Mouse (Mus musculus): Measurements from ENCODE around the gene Mtrex. TPM values are rescaled to one million over a fixed set of nuclear protein-coding genes. Genes with fewer than 3 reads are reported as not detected.

The Mtrex gene
- polyA plus RNA-seq, 1 experiment from 2014 or later, result 54.6 TPM

DNA sequence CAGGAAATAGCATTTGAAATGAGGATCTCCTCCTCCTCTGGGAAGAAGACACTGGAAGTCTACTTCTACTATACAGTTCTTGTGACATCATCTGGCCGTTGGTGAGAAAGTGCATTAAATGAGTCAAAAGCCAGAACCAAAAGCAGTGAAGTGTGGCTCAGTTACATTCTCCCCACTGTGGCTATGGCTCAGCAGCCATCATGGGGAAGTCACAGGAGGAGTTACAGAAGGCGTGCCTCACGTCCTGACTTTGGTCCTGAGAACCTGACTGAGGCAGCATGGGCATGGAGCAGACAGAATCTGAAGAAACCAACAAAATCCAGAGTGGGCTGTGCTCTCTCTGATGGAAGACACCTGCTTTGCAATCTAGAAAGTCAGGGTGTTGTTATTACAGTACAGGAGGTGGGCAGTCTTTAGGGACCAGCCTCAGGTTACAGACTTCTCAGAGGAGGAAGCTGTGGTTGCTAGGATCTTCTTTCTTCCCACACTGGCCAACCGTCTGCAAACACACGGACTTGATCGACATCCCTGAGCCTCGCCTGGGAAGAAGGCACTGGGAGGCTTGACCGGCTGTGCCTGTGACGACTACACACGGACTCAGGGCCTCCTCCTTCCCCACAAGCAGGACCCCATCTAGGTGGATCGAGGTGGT, 57.0 kb downstream of the Mtrex start:
- no peak for DNase-seq (ENCODE audit: low spot score)

DNA sequence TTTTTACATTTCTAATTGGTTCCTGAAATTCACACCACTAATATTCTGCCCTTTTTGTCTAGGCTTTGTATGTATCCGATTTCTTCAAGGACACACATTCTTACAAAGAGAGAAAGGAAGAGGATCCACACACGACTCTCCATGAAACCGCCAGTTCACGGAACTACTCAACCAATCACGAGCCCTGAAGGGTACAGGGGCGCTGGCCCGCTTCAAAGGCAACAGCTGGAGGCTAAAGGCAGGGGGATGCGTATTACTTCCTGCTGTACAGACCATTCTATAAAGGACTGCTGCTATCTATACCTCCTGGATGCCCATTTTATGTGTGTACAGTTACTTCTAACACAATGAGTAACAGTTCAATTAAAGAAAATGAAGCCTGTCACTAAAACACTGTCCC, 59.8 kb downstream of the Mtrex start:
- DNase-seq (ENCODE audit: low spot score), result no peak

DNA sequence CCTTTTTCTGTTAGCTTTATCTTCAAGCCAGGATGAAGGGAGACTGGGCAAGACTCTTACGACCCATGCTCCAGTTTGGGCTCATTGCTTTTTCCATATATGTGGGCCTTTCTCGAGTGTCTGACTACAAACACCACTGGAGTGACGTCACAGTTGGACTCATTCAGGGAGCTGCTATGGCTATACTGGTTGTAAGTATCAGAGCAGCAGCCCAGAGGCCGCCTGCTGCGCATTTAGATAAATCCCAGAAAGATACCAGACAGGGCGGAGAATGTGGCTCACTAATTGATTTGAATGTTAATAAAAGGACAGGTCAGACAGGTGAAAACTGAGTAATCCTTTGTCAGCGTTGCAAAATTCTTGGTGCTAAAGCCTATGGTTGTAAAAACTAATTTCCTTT, 60.4 kb downstream of the Mtrex start:
- no peak for DNase-seq (ENCODE audit: low spot score)

DNA sequence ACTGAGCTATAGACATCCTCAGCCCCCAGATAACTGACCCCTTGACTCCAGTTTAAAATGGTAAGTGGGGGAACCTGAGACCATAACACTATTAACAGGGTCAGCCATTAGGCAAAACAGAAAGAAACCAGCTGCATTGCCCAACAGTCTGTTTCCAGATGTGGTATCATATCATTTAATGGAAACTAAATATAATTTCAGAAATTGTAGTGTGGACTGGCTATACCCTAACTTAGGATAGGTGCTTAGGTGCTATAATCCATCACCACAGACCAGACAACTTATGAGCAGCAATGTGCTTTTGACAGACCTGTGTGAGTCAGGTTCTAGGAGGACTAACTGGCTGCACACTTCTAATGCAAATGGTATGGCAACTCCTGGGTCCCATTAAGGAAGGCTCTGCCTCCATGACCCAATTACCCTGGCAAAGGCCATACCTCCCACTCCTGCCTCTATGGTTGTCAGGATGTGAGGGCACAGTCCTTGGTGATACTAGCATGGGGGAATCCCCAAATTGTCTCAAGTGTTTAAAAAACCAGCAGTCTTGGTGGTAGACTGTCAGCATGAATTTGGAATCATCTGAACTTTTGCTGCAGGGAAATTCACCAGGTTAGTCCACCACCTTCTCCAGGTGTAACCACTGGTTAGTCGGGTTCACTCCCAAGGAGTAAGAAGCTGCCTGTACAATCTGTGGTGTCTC, 64.1 kb downstream of the Mtrex start:
- DNase-seq (ENCODE audit: low spot score), result no peak

DNA sequence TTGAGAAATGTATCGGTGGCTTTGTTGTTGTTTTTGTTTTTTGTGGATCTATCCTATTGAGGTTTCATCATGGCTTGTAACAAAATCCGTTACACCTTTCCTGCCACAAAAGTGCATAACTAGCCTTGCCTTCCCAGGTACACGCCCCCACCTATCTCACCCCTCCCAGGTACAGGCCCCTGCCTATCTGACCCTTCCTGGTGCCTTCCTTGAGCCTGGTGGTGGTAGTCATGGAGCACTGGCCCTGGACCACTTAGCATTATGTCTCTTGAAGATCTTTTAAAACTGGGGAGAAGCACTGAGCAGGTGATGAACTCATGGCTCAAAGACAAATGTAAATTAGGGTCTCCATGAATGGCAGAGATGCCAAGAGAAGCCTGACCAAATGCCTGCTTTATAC, 64.9 kb downstream of the Mtrex start:
- no peak for DNase-seq (ENCODE audit: low spot score)

DNA sequence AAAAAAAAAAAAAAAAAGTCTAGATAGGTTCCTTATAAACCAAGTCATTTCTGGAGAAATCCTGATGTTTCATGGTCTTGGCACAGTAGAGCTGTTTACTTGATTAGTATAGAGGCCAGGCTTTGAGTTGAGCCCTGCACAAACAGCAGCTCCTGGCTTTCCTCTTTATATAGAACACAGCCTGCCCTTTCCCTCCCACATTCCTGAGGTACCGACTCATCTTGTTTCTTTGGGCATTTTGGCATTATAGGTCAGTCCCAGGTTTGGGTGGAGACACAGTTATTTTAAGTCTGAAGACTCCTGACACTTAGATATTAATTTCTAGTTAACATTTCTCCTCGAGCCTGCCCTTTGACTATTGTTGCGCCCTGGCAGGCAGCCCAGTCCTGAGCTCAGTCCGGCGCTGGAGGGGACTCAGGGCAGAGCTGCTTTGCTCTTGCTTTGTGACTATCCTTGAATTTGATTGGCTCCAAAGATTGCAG, 65.3 kb downstream of the Mtrex start:
- DNase-seq (ENCODE audit: low spot score), result no peak

DNA sequence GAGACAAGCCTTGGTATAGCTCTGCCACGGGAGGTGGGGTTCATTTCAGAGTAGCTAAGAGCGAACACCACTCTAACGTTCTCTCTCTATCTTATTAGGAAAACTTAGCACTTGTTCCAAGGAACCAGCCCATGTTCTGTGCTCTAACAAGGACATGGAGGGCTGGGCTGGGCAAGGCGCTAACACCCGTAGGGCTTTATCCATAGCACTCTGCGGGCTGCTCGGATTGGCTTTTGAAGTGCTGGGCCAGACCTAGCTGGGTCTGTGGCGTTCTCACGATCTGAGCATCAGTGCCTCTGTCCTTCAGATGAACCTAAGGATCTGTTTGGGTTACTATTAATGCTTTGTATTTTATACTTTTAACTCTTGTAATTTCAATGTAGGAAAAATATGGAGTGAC, 66.3 kb downstream of the Mtrex start:
- no peak for DNase-seq (ENCODE audit: low spot score)

DNA sequence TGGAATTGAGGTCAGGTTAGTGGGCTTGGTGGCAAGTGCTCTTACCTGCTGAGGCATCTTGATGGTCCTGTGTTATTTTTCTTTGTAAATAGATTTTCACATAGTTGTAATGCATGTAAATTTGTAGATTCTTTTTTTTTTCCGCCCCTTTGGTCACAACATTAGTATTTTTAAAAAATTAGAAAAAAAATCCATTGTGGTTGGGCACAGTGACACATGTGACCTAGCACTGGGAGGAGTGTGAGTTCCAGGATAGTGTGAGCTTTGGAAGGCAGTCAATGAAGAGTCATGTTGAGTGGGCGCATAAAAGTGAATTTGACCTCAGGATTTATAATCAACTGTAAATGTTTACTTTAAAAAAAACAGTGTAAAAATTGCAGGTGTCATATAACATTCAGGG, 66.8 kb downstream of the Mtrex start:
- DNase-seq (ENCODE audit: low spot score), result no peak

DNA sequence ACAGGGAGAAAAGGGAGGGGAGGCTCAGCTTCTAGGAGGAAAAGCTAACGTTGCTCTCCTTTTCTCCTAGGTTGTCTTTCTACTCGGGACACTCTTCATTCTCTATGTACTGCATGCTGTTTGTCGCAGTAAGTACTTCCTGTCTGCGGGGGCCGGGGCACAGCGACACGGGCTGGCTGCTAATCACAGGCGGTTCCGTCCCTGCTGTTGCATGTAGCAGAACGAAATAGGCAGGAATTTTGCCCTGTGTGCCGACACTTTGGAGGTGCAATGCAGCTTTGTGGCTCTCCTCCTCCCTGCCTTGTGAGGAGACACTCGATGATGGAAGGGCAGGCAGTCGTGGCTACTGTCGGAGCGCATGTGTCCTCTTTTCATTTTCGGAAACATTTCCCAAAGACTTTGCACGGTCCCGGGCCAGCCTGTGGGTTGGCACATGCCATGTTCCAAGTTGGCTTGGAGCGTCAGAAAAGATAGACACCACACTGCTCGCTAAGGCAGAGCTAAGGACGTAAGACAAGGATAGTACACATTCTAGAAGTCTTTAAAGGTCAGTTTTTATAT, 67.5 kb downstream of the Mtrex start:
- DNase-seq (ENCODE audit: low spot score), result no peak

DNA sequence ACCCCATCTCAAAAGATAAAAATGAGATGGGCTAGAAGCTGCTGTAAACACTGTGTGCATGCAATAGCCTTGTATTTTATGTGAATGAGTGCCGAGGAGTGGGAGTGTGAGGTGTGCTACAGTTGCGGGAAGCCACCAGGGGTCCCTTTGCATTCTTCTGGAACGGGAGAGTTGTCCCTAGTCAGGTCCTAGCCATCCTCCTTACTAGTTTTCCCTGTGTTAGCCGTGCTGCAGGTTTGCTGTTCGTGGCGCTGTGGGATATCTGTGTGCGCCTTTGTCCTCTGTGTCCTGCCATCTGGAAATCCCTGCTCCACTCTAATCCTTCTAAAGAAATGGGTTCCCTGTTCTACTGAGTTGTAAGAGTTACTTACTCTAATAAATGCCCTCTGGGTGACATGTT, 69.3 kb downstream of the Mtrex start:
- DNase-seq (ENCODE audit: low spot score), result no peak

DNA sequence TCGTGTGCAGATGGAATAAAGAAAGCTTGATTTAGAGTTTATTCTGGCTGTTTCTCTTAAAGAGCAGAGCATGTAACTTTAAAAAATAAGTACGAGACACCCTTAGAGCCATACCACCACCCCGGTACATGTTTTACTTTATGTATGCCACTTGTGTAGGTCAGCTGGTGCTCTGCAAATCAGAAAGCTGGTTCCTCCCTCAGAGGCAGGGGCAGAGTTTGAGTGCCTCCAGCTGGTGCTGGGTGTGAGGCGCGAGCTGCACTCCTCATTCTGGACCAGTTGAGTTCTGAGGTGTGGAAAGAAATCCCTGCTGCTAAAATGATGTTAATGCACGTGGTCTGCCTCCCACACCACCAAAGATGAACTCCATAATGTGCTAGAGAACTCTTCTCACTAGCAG, 72.8 kb downstream of the Mtrex start:
- no peak for DNase-seq (ENCODE audit: low spot score)

DNA sequence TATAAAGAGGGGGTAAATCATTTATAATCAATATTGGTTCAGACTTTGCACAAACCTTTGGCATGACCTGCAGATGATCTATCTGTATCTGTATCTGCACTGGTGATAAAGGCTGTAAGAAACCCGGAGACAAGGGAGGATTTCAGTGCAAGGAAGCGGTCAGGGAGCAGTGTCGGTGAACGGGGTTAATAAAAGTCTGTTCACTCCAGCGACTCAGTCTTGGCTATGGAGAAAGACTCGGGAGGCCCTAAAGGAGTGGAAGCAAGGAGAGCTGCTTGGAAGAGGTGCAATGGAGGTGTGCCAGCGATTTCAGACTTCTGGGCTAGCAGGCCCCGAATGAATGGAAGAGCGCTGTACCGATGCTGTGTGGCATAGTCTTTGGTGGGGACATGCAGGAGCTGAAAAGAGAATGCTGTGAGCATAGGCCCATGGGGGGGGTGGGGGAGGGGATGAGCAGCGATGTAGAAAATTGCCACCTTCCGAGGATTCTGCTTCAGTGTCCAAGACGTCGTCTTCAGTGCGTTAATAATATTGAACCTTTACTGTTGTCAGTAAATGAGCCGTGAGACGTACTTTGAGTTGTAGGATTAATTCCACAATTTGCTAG, 73.4 kb downstream of the Mtrex start:
- no peak for DNase-seq (ENCODE audit: low spot score)

DNA sequence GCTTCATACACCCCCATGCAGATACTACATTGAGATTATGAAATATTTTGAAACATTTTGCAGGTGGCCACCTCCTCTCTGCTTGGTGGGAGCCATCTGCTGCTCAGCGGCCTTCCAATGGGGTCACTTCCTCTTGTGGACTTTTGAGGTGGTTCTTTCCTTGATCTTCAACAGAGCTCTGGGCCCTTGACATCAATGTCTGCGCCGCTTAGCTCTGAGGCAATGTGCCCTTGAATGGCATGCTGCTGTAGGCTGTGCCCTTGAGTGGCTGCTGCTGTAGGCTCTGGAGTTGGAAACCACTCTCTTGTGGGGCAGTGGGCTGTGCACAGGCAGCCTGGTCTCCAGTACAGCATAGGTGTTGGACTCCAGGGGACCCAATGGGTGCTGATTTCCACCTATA, 81.3 kb downstream of the Mtrex start:
- no peak for DNase-seq (ENCODE audit: low spot score)

DNA sequence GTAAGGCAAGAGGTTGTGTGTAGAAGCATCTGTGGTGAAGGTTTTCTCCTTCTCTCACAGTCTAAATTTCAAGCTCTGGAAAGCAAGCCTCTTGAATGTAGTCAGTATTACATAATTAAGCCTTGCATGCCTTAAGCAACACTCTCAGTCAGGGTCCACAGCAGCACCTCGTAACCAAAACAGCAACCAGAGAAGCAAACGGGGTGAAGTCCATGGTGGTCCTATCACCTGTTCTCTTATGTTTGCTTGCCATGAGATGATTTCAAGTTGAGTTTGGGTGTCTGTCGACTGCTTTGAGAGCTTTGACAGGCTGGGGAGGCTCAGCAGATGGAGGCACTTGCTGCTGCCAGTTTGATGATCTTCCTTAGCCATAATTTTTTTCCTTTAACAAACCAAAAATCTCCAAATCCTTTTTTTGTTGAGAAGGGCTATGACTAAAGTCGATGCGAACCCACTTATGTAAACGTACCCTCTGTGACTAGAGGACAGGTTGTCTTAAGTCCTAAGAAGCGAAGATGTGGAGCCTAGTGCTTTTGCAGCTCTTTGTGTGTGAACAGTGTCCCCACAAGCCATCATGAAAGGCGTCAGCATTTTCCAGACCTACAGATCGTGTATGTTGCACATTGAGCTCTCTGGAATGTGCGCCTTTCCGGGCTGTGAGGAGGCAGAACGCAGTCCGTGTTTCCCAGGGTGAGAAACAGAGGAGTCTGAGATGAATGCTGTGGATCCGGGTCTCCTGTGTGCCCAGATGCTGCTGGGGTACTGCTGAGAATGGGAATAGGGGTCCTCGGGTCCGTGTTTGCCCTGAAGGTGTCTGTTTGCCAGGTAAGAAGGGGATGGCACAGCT, 86.7 kb downstream of the Mtrex start:
- no peak for DNase-seq (ENCODE audit: low spot score)

DNA sequence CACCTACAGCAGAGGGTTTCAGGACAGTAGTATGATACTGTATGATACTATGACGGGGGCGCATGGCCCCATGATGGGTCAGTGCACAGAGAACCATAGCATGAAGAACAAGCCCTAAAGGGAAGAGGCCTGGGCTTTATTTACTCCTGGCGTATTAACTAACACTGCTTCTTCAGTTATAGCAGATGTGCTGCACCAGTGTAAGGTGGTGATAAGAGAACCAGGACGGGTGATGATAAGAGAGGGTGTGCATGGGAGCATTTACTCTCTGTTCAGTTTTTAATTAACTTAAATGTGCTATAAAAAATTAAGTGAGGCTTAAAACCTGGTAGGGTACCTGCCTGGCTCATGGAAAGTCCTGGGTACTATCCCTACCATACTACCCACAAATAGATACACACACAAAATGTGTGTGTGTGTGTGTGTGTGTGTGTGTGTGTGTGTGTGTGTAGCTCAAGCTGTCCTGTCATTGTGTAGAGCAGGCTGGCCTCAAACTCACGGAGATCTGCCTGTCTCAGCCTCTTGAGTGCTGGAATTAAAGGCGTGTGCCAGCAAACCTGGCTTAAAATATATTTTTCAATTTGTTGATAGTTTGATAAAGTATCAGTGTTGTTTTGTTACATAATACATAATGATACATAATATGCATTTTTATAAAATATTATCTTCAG, 88.5 kb downstream of the Mtrex start:
- DNase-seq (ENCODE audit: low spot score), result no peak

DNA sequence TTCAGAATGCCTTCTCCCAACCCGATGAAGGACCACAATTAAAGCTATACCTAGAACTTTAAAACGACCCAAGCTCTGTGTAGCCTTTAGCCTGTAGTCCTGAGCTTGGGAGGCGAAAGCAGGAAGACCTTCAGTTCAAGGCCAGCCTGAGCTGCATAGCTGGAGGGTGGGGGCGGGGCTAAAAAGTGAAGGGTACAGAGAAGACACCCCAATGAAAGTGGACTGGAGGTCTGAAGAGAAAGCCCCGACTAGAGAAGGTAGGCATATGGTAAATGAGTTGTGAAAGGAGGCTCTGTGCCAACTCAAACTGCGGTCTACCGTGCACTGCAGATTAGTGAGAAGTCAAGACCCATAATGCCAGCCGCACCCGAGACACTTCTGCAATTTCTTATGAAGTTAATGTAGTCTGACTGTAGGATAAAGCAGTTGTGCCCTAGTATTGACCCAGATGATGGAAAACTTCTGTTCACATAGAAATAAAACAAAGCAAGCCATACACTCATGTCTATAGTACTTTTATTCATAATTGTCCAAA, 89.5 kb downstream of the Mtrex start:
- no peak for DNase-seq (ENCODE audit: low spot score)

DNA sequence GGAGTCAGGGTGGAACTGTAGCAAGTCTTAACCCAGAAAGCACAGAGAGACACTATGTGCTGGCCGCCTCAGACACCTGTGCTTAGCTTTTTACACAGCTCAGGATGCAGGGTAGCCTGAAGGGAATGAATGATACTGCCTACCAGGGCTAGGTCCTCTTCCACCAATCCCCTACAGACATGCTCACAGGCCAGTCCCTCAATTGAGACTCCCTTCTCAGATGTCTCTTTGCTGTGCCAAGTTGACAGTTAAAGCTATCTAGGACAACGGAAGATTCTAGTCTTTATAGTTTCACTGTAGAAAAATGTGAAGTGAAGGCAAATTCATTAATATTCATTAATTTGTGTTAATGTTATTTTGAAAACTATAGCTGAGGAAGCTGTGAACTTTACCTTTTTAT, 90.2 kb downstream of the Mtrex start:
- DNase-seq (ENCODE audit: low spot score), result no peak

DNA sequence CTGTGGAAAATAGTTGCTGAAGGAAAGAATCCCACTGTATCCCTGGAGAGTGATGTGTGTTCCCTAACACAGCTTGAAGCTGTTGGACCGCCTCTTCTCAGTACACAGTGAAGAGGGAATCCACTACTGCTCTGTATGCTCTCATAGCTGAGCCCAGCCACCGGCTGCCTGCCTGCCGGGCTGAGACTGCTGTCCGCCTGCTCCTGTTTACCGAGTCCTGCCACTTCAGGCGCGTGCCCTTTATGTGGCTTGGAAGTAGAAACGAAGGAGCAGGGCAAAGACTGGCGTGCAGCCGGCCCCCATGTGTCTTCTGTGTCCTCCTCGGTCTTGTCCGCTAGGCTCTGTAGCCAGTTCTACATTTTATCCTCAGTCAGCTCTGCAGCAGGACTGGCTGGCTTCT, 92.1 kb downstream of the Mtrex start:
- no peak for DNase-seq (ENCODE audit: low spot score)

DNA sequence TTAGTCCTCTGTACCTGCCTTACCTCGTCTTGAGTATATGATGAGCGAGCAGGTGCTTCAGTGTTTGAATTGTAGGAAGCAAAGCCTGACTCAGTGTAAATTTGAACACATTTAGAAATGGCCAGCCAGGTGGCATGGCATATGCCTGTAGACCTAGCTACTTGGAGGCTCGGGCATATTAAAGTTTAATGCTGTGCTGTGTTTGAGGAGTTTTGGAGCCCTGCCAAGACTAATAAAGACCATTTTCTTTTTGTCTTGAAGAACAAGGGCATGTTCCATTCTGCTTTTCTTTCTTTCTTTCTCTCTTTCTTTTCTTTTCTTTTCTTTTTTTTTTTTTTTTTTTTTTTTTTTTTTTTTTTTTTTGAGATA, 93.3 kb downstream of the Mtrex start:
- DNase-seq (ENCODE audit: low spot score), result no peak

DNA sequence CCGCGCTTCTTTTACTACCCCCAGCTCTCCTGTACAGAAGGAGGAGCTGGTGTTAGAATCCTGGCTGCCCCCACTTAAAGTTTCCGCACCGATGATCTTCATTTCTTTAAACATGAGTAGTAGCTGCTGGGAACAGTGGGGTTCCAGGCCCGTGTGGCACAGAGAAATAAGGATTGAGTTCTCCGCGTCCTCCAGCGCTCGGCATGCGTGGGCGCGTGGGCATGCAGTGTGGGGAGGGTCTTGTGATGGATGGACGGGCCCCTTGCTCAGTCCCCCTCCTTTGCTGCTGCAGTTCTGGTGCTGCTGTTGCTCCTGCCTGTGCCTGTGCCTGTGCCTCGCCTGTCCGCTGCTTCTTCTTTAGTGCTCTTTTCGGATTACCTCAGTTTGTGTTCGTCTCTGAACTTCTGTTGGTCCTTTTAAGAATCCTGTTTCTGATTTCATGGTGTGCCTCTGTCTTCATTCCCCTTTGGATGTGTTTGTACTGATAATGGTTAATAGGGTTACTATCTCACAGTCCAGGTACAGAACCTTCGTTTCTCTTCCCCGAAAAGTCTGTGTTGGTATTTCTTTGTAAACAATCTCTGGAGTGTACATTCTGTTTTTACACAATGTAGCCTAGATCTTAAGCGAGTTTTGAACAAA, 93.8 kb downstream of the Mtrex start:
- no peak for DNase-seq (ENCODE audit: low spot score)

Data from thymus, postnatal 0 days (tissue).